Mouse (Mus musculus) neutrophil, adult 5-6 weeks (primary cell): ENCODE data around the gene Olfr64. TPM values are rescaled to one million over a fixed set of nuclear protein-coding genes. Genes with fewer than 3 reads are reported as not detected.

Source experiments
- ATAC-seq: fragments of 151-379, 151-347 bp; 2 replicates; pipeline ENCODE4 v1.8.0; 2017; ENCODE audit warnings: mild to moderate bottlenecking, moderate TSS enrichment; ENCODE audit not compliant: insufficient number of reproducible peaks, poor library complexity, low FRiP score, severe bottlenecking; ENCODE audit errors: extremely low read depth
- total RNA-seq: library from RNA; stranded (forward); fragments of 200-1000 nt; gene quantifications from 2 replicates; pipeline ENCODE4 v1.2.3, GENCODE M21; 2017

Olfr64 gene
- not detected in 2 replicates for total RNA-seq

- ATAC-seq: no peak
Measured at GRCm38 (mm10) chr7:103894385-103894784, at the start of gene Olfr64. Gene Olfr64 (minus strand): TSS chr7:103894485.

GRCm38 (mm10) chr7:103942730-103943129 lies 48.4 kb upstream of the Olfr64 start:
- peak; percentile 78; the same call in 1 of the 2 replicates for ATAC-seq

GRCm38 (mm10) chr7:103934264-103934663 lies 40.0 kb upstream of the Olfr64 start, which contains the start of gene Olfr632:
Gene Olfr632 (plus strand): TSS chr7:103934347.
- no peak for ATAC-seq

- ATAC-seq: no peak
Measured at GRCm38 (mm10) chr7:103928525-103928924, 34.2 kb upstream of the Olfr64 start, which contains the start of gene Olfr631. Gene Olfr631 (plus strand): TSS chr7:103928825.

GRCm38 (mm10) chr7:103915338-103915737 lies 21.1 kb upstream of the Olfr64 start:
- no peak for ATAC-seq

GRCm38 (mm10) chr7:103912969-103913511 lies 18.8 kb upstream of the Olfr64 start:
- no peak for ATAC-seq

GRCm38 (mm10) chr7:103910047-103910446 lies 15.8 kb upstream of the Olfr64 start:
- ATAC-seq: no peak

- ATAC-seq: no peak
Measured at GRCm38 (mm10) chr7:103903187-103903586, 8.9 kb upstream of the Olfr64 start, which contains the start of gene Olfr65. Gene Olfr65 (plus strand): TSS chr7:103903487.

- ATAC-seq: no peak
Measured at GRCm38 (mm10) chr7:103886152-103886551, 8.1 kb downstream of the Olfr64 start, which contains the start of gene Olfr66. Gene Olfr66 (minus strand): TSS chr7:103886252.

- ATAC-seq: no peak
Measured at GRCm38 (mm10) chr7:103877093-103877492, 17.2 kb downstream of the Olfr64 start.

- ATAC-seq: no peak
Measured at GRCm38 (mm10) chr7:103874451-103874850, 19.8 kb downstream of the Olfr64 start.

GRCm38 (mm10) chr7:103873064-103873463 lies 21.2 kb downstream of the Olfr64 start:
- 0 out of 2 replicates have a peak, but pooled peaks have one; percentile 44 for ATAC-seq

- no peak for ATAC-seq
Measured at GRCm38 (mm10) chr7:103870667-103871066, 23.6 kb downstream of the Olfr64 start.

GRCm38 (mm10) chr7:103865716-103866115 lies 28.6 kb downstream of the Olfr64 start:
- ATAC-seq: no peak

- ATAC-seq: no peak
Measured at GRCm38 (mm10) chr7:103861531-103861930, 32.8 kb downstream of the Olfr64 start.

- ATAC-seq: peak; percentile 36; the same call in 1 of the 2 replicates
Measured at GRCm38 (mm10) chr7:103860855-103861254, 33.4 kb downstream of the Olfr64 start.

GRCm38 (mm10) chr7:103859076-103859475 lies 35.2 kb downstream of the Olfr64 start:
- no peak for ATAC-seq

GRCm38 (mm10) chr7:103854669-103855068 lies 39.6 kb downstream of the Olfr64 start:
- ATAC-seq: no peak

GRCm38 (mm10) chr7:103853090-103853489 lies 41.2 kb downstream of the Olfr64 start, which contains the start of gene Hbb-y:
Gene Hbb-y (minus strand): TSS chr7:103853216.
- ATAC-seq: no peak

- no peak for ATAC-seq
Measured at GRCm38 (mm10) chr7:103844525-103845325, 49.6 kb downstream of the Olfr64 start.
